Mouse (Mus musculus) embryo, embryonic 10.5 days (tissue): Measurements from ENCODE around the gene Gm3435.
"Not testable (repeated sequence)": the region's sequence is repeated elsewhere in the genome, so short reads cannot be mapped to it uniquely, and the experiment has no call there.

Source experiments
- DNase-seq: peaks from one replicate; pipeline ENCODE4 v3.0.0-alpha.2; 2015; ENCODE audit warnings: low spot score

The Gm3435 gene

DNA sequence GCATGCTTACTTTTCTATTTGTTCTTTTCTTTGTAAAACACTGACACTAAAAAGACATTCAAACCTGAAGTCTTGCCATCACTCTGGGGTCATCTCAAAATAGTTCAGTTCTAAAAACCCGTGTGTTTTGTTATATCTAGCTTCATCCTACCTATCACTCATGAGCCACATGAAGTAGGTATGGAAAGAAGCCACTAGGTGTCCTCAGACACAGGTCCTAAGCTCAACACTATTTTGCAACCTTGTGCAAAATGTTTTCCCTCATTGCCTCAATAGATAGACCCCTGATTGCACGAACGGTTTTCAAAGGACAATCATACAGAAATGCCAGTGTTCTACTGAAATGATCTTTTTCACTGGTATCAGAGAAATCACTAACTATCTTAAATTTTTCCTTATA is 30.5 kb downstream of the Gm3435 start:
- DNase-seq: not testable (repeated sequence)

DNA sequence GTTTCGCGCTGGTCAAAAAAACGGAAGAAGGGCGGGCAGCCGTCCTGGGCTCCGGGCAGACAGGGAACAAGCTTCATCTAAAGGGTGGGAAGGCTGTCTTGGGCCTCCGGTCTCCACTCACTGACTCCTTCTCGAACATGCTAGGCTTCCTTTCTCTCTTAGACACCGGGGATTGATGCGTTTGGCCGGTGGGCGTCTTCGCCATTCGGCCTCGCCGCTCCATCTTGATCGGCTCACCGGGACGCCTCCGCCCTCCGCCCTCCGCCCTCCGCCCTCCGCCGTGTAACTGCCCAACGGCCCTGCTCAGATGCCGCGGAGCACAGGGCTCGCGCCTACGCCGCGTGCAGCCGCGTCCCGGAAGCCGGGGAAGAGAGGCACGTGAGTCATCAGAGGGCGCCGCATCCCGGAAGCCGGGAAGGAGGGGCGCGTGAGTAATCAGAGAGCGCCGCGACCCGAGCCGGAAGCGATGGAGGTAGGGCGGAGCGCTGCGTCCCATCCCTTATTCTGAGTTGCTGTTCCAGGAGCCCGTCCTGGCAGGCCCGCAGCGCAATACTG is 31.3 kb downstream of the Gm3435 start, which contains the start of the genes Ermard, Tcte3 and Gm3448:
TSS of gene Ermard (plus strand) at position 34 of the 555 bp plus-strand sequence.
TSS of gene Tcte3 (minus strand) at position 314 of the 555 bp plus-strand sequence.
TSS of gene Gm3448 (minus strand) at position 363 of the 555 bp plus-strand sequence.
- DNase-seq: not testable (repeated sequence)

DNA sequence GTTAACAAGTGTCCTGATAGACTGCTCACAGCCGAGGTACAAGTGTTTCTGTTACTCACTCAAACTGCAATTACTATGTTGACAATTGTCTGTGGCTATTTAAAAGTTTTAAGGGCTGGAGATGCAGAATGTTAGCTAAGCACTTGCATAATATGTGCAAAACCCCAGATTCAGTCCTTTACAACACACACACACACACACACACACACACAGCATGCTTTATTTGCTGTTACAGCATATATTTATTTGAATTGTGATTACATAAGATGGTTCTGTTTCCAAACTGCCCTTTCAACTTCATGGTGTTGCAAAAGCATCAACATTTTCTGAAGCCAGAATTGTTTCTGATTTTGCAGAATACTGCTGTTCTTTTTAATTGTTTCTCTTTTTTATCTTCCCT is 40.4 kb downstream of the Gm3435 start:
- not testable (repeated sequence) for DNase-seq

DNA sequence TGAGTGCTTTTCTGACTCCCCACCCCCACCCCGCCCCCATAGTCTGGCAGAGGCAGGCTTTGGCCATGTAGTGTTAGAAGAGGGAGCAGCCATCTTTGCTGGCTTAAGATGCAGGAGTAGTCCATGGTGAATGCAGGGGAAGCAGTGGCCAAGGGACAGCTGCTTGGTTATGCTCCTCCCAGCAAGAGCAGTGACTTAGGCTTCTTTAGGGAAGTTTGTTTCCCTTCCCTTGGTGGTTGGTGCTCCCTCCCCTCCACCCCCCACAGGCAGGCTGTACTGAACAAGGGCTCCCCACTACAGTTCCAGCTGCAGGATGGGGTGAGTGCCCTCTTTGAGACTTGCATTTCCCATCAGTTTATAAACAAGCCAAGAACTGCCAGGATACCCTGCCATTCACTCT is 42.8 kb downstream of the Gm3435 start:
- DNase-seq: not testable (repeated sequence)

DNA sequence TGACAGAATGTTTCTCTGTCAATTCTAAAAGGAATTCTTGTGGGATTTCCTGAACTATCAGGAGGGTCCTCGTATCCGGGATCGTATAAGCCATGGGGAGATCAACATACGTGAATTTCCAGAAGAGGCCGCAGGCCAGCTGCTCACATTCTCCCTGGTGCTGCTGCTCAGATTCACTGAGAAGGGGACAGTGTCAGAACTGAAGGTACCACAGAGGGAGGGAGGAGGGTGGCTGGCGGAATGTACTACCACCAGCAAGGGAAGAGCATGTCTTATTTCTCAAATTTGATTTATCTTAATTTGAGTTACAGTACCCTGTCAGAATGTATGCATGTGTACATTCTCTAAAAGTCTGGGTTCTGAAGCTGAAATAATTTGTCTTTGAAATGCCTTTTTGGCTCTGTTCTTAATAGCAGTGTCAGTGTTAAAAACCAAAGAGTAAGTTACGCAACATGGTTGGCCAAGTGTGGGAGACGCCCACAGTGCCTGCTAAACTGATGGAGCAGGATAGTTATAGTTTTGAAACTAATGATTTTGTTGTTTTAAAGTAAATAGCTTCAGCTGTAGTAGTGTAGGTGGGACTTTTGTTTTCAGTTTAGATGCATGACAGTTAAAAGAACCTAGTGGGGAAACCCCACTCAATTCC is 43.3 kb downstream of the Gm3435 start:
- not testable (repeated sequence) for DNase-seq

DNA sequence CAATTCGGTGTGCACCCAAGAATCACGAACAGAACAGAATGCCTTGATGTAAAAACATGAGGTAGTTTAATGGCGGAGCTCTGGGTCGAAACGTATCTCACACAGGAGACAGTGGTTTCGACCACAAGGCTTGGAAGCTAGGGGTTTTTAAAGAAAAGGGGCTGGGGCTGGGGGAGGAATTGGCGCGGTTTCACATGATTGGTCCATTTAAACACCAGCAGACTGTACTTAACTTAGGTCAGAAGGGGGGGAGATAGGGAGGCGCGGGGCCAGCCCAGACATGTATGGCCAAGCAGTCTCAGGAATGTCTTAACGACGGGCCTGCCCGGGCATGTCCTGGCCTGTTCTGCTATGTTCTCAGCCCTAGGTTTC is 43.8 kb downstream of the Gm3435 start:
- not testable (repeated sequence) for DNase-seq

DNA sequence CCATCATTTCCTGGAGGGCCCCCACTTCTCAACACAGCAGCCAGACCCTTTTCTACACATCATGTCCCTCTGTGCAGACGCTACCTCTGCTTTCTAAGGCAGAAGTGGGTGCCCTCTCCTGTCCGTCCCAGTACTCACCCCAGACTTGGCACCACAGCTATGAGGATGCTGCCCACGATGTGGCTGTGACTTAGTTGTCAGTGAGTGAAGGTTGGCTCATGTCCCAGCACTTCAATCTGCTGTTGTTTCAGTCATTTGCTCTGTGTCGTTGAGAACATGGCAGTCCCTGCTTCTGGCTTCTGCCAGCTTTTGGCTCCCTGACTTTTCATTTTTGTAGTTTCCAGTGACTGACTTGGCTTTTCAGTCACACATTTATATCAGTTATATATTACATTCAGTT is 45.9 kb downstream of the Gm3435 start:
- DNase-seq: no peak

DNA sequence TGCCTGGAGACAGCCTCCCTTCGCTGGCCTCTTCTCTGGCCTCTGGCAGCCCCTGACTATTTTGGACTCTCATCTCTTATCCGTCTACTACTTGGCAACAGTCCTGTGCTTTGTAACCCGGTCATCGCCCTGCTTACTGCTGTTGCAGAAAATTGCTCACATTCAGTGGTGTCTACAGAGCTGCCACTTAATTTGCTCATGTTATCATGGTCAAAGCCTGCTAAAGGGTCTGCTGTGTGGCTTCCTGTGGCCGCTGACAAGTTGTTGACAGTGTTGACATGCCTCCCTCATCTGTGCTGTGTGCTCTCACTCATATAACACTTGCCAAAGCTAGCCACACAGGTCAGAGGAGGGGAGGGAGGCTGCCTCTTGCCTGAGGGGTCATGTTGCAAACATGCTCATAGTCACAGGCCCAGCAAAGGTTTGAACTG is 48.2 kb downstream of the Gm3435 start:
- DNase-seq: no peak

DNA sequence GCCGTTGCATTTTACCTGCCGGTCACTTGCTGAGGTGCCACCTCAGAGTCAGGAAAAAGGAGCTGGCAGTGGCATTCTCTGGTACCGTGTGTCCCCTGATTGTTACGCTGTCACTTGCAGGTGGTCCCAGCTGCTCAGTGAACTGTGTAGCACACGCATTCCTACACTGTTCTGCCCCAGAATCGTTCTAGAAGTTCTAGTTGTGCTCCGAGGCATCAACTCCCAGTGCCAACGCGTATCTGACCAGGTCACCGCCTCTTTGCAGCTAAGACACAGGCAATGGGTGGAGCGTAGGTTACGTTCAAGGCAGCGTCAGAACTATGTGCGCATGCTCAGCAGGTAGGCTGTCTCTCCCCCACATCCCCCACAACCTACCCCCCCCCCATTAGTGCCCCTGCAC is 49.7 kb downstream of the Gm3435 start:
- DNase-seq: no peak

DNA sequence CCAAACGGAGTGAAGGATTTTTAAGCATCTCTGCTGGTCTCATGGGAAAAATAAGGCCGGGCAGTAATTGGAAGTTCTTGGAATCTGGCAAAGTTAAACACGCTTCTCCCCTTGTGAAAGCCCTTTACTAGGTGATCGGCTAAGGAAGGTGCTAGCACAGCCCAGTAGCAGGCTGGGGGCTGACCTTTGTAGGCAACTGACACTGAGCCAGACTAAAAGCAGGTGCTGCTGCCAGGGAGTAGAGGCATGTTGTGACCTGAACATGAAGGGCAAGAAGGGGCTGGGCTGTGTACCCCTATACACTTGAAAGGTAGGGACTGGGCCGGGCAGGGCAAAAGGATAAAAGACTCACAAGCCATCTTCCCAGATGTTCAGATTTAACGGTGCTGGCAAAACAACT is 50.4 kb downstream of the Gm3435 start:
- no peak for DNase-seq

DNA sequence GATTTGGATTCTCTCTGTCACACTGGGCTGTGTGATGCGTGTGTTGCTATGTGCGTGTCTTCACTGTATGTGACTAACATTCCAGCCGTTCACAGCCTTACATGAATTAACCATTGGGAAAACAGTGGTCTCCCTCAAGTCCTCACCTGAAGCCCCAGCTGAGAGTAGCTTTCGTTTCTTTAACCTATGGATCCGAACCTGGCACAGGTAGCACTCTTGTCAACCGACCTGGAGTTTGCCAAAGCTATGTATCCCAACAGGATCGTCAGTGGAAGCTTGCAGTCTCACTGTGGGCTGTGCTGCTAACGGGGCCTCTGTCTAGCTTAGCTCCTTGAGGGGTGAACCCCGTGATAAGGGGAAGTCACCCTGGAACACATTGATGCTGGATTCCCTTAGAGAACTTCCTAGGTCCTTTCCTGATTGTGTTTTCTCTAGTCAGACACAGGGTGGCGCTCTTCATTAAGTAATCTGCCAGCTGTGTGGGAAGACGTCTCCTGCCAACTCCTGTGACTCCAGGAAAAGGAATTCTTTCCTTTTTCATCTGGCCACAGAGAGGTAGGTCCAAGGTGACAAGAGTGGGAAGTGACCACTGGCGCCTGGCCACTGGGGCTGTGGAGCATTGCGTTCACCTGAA is 55.5 kb downstream of the Gm3435 start:
- peak; percentile 90 for DNase-seq

DNA sequence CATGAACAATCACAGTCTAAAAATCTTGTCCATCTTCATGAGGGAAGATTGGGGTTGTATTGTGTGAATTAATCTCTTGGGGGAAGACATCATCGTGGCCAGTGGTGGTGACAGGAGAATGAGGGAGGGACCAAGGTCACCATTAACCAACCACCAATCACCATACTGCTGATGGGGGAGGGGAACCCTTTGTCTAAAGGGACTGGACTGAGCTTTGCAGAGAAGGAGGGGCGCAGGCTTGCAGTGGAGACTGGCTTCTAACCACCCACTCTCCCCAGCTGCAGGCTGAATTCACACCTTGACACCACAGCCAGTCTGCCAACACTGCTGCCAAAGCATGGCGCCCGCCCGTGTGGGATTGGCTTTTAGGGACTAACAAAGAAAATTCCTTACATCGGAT is 56.1 kb downstream of the Gm3435 start:
- DNase-seq: peak; percentile 74

DNA sequence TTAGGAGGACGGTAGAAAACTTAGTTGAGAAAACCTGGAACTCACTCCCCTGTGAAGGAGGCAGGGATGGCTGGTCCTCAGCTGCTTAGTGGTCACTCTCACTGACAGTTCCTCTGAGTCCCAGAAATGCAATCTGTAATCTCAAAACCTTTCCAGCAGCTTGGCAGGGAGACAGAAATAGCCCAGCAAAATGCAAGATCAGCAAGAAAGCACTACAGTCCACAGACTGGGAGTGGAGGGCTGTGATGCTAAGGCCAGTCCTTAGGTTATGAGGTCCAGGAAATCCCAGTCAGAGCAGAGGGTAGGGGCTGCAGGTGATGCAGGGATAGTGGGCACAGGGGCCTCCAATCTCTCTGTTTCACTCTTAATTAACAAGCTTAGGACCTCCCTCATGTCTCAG is 56.9 kb downstream of the Gm3435 start:
- no peak for DNase-seq

DNA sequence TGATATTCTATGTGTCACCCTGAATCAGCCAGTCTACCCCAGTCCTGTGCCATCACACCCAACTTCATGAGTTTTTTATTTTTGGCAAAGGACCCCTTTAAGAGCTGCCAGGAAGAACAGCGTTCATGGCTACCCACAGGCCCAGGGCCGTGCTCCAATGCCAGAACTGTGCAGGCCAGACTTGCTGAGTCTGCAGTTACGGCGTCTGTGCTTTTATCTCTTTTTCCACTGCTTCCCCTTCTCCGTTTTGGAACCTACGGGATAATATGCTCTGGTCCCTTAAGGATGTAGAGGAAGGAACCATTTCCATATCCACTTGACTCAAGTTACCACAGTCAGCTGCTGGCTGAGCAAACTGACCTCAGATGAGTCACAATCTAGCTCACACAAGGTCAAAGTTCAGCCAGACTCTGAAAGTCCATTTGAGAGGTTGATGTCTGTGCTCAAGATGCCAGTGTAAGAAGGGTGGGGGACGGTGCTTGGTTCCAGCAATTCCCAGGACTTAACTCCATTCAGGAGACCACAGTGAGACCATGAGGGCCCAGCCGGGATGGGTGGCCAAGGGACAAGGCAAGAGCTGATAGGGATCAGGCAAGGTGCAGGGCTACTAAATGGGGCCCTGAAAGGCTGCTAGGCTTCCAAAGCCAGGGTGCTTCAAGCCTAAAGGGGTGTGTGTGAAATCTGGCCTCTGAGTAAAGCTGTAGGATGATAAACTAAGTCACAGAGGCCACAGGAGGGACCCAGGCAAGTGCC is 58.2 kb downstream of the Gm3435 start:
- peak; percentile 36 for DNase-seq

DNA sequence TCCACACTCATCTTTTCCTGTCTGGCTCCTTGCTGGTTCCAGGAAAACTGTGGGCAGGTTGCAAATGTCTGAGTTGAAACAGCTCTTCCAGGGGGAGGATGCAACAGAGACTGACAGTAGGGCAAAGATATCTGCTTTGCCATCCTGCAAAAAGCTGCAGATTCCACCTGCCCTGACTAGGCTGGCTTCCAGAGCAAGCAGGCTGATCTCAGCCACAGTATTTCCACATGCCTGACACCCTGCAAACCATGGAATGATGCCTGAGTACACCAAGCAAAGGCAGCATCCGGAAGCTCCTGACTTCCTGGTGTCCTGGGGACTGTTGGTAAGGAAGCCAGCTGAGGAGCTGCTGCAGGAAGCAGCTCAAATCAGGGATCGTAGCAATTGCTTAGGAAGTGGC is 59.1 kb downstream of the Gm3435 start:
- no peak for DNase-seq
